Mouse (Mus musculus) embryonic fibroblast, embryonic 13.5 days (primary cell): Measurements from ENCODE around the gene Susd3.

Source experiments
- CTCF ChIP-seq: IDR thresholded peaks from 2 replicates; pipeline ENCODE4 v1.5.1; 2011; ENCODE audit warnings: mild to moderate bottlenecking, control low read depth, low read length, moderate library complexity, borderline replicate concordance; ENCODE audit not compliant: insufficient read depth
- POLR2A ChIP-seq: IDR thresholded peaks from 2 replicates; pipeline ENCODE4 v1.6.1; 2011; ENCODE audit warnings: low read depth, mild to moderate bottlenecking, control low read depth, low read length, moderate library complexity

GRCm38 (mm10) chr13:49270500-49270899, 22.0 kb upstream of the Susd3 start:
- TF ChIP-seq POLR2A (no peak), CTCF (no peak)
